Mouse (Mus musculus) forebrain, postnatal 0 days (tissue): ENCODE measurements around the gene Drd2. TPM values are rescaled to one million over a fixed set of nuclear protein-coding genes. Genes with fewer than 3 reads are reported as not detected.

ENCODE experiments used
- ATAC-seq: fragments of 200-750 bp; cut with Nextera tagmentation; 2 replicates; pipeline ENCODE4 v1.8.0; 2017; ENCODE audit warnings: mild to moderate bottlenecking, moderate library complexity
- DNase-seq: peaks from one replicate; pipeline ENCODE4 v3.0.0-alpha.2; 2015
- H3K27ac ChIP-seq: fragments of 300-500 bp; sonication (generic); 2 replicates; pipeline ENCODE4 v1.5.1; 2014; ENCODE audit warnings: low read depth, mild to moderate bottlenecking, antibody characterized with exemption, low read length, moderate library complexity, mixed read lengths
- H3K27me3 ChIP-seq: fragments of 300-500 bp; sonication (generic); 2 replicates; pipeline ENCODE4 v1.6.1; 2014; ENCODE audit warnings: mild to moderate bottlenecking, low read length, mixed read lengths; ENCODE audit not compliant: insufficient read depth
- H3K36me3 ChIP-seq: fragments of 300-500 bp; sonication (generic); 2 replicates; pipeline ENCODE4 v1.6.1; 2014; ENCODE audit warnings: mild to moderate bottlenecking, moderate library complexity; ENCODE audit not compliant: insufficient read depth
- H3K4me1 ChIP-seq: fragments of 300-500 bp; sonication (generic); 2 replicates; pipeline ENCODE4 v1.6.1; 2014; ENCODE audit warnings: antibody characterized with exemption; ENCODE audit not compliant: insufficient read depth
- H3K4me2 ChIP-seq: fragments of 300-500 bp; sonication (generic); 2 replicates; pipeline ENCODE4 v1.6.1; 2014; ENCODE audit warnings: low read depth, mild to moderate bottlenecking, moderate library complexity
- H3K4me3 ChIP-seq: fragments of 300-500 bp; sonication (generic); 2 replicates; pipeline ENCODE4 v1.5.1; 2014; ENCODE audit warnings: low read depth, low read length, mixed read lengths
- H3K9ac ChIP-seq: fragments of 300-500 bp; sonication (generic); 2 replicates; pipeline ENCODE4 v1.6.1; 2014; ENCODE audit warnings: mild to moderate bottlenecking
- H3K9me3 ChIP-seq: fragments of 300-500 bp; sonication (generic); 2 replicates; pipeline ENCODE4 v1.6.1; 2016; ENCODE audit warnings: low read length
- CTCF ChIP-seq: sonication (generic); IDR thresholded peaks from 2 replicates; pipeline ENCODE4 v1.5.1; 2016; ENCODE audit warnings: antibody characterized with exemption, control low read depth, low read depth
- WGBS: fragments of 180-500 bp; shearing (Covaris S2); extraction: QIAGEN DNeasy Blood & Tissue Kit; methylation state at CpG from one replicate; pipeline ENCODE4 v1.1.7; 2014; 5-methylcytosine and 5-hydroxymethylcytosine counted together
- polyA plus RNA-seq: library from polyadenylated mRNA; unstranded; fragments of >200 nt; fragmentation: Nextera tagmentation; extraction: Ambion mirVana; gene quantifications from 2 replicates; pipeline ENCODE4 v1.2.1, GENCODE M21; 2015
- total RNA-seq: library from RNA; depleted of rRNA; stranded (reverse); fragments of >200 nt; gene quantifications from 2 replicates; pipeline ENCODE4 v1.2.3, GENCODE M21; 2014; rRNA removed

The Drd2 gene
- total and polyA plus RNA-seq, 2 experiments from 2014 or later, result 6.3 to 7.4 TPM

GRCm38 (mm10) chr9:49442621-49443020 is 102.2 kb downstream of the Drd2 start:
- no peaks in the 10 kb centered on the region for H3K9me3 ChIP-seq
- ATAC-seq (peak; percentile 32; the same call in 1 of the 2 replicates), DNase-seq (peak; percentile 21)
- WGBS, result 28% methylated on average over 3 of the region's 3 CpGs
- no peak overlapping the region for H3K4me3 ChIP-seq
- TF ChIP-seq CTCF, result no peak
- H3K27ac ChIP-seq, result no peak overlapping the region
- H3K27me3 ChIP-seq, result no peaks in the 10 kb centered on the region
- no peaks in the 10 kb centered on the region for H3K36me3 ChIP-seq
- H3K4me2 ChIP-seq, result no peak overlapping the region
- no peaks in the 10 kb centered on the region for H3K4me1 ChIP-seq
- H3K9ac ChIP-seq, result no peak overlapping the region

GRCm38 (mm10) chr9:49450491-49450890 is 110.1 kb downstream of the Drd2 start:
- no peak overlapping the region for H3K9ac ChIP-seq
- H3K4me2 ChIP-seq, result no peak overlapping the region
- ATAC-seq (no peak), DNase-seq (no peak)
- no peak for TF ChIP-seq CTCF
- no peaks in the 10 kb centered on the region for H3K9me3 ChIP-seq
- H3K27ac ChIP-seq, result no peak overlapping the region
- no peaks in the 10 kb centered on the region for H3K27me3 ChIP-seq
- no peaks in the 10 kb centered on the region for H3K36me3 ChIP-seq
- H3K4me3 ChIP-seq, result no peak overlapping the region
- no peaks in the 10 kb centered on the region for H3K4me1 ChIP-seq
- 77% methylated on average over 3 of the region's 3 CpGs for WGBS

- Histone ChIP-seq H3K9ac (no peak overlapping the region), H3K9me3 (no peaks in the 10 kb centered on the region), H3K4me3 (no peak overlapping the region), H3K36me3 (no peaks in the 10 kb centered on the region), H3K4me1 (no peaks in the 10 kb centered on the region), H3K27me3 (no peaks in the 10 kb centered on the region), H3K27ac (no peak overlapping the region), H3K4me2 (no peak overlapping the region)
- TF ChIP-seq CTCF, result no peak
- WGBS, result 91% methylated on average over 1 of the region's 1 CpGs
- ATAC-seq, result no peak
- DNase-seq, result no peak
Measured at GRCm38 (mm10) chr9:49452396-49452795, 112.0 kb downstream of the Drd2 start.

GRCm38 (mm10) chr9:49456136-49456535 is 115.7 kb downstream of the Drd2 start:
- no peak overlapping the region for H3K4me3 ChIP-seq
- ATAC-seq, result no peak

More at GRCm38 (mm10) chr9:49456136-49456535, 115.7 kb downstream of the Drd2 start:
- no peaks in the 10 kb centered on the region for H3K9me3 ChIP-seq
- no peaks in the 10 kb centered on the region for H3K4me1 ChIP-seq
- H3K9ac ChIP-seq, result no peak overlapping the region
- no peak for TF ChIP-seq CTCF
- H3K27ac ChIP-seq, result no peak overlapping the region
- H3K4me2 ChIP-seq, result no peak overlapping the region
- no peaks in the 10 kb centered on the region for H3K36me3 ChIP-seq
- 92% methylated on average over 3 of the region's 3 CpGs for WGBS
- no peaks in the 10 kb centered on the region for H3K27me3 ChIP-seq
- DNase-seq, result no peak

Other genes with a start within 250 kb of the Drd2 start
- not detected in 2 replicates for gene Gm4894, start 90.1 kb upstream of the Drd2 start, total RNA-seq
- gene Gm4894, start 90.1 kb upstream of the Drd2 start, polyA plus RNA-seq, result not detected in 2 replicates
- gene Ankk1, start 86.4 kb downstream of the Drd2 start, total RNA-seq, result not detected in 2 replicates
- gene Ankk1, start 86.4 kb downstream of the Drd2 start, polyA plus RNA-seq, result not detected in 2 replicates
- gene Ttc12, start 145.6 kb downstream of the Drd2 start, total RNA-seq, result 2.6 and 3.7 TPM in 2 replicates
- 1.2 and 2.5 TPM in 2 replicates for gene Ttc12, start 145.6 kb downstream of the Drd2 start, polyA plus RNA-seq